Mouse (Mus musculus): Measurements from ENCODE around the gene Stra6l. TPM values are rescaled to one million over a fixed set of nuclear protein-coding genes. Genes with fewer than 3 reads are reported as not detected.

Gene Stra6l
- total and polyA plus RNA-seq, 3 experiments: 0.06 TPM; not detected in 2

DNA sequence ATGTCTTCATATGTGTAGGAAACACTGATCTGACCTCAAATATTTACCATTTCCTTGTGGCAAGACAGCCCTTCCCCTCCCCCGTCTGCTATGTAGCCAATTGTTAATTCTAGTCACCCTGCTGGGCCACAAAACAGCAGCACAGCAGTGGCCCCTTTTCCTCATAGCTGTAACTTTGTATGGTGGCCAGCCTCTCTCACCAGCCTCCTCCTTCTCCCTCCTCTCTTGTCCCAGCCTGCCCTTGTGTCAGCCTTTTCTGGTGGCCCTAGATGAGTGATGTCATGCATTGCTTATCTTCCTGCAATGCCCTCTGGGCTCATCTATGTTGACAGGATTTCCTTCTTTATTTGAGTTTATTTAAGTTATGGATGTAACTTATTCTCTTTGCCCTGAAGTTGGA is 955 bp downstream of the Stra6l start:
- H3K4me3 ChIP-seq: no peak overlapping the region
- no peaks in the 10 kb centered on the region for H3K36me3 ChIP-seq (ENCODE audit: control insufficient read depth, insufficient read depth, low read length)
- H3K27me3 ChIP-seq (ENCODE audit: control insufficient read depth, insufficient read depth, low read length): no peaks in the 10 kb centered on the region
- 54% methylated on average over 1 of the region's 1 CpGs for WGBS
- no peak for DNase-seq
- H3K79me2 ChIP-seq (replicated peaks; ENCODE audit: control insufficient read depth, insufficient read depth, low read length): no peaks in the 10 kb centered on the region
- intact Hi-C loops (cut with DNase I): loop anchor here (2.0 kb wide), 1 partner anchor 15 kb away; no protein-coding TSS in a partner anchor
- no peaks in the 10 kb centered on the region for H3K4me1 ChIP-seq (ENCODE audit: control insufficient read depth, insufficient read depth, low read length)
- no peak overlapping the region for H3K9ac ChIP-seq (ENCODE audit: low read depth, low read length)
- TF ChIP-seq EP300 (IDR thresholded peaks at IDR 0.05; ENCODE audit: insufficient read depth, low read depth, low read length) (no peak), POLR2A (IDR thresholded peaks at IDR 0.05; ENCODE audit: insufficient read depth, low read depth, low read length) (no peak), CTCF (IDR thresholded peaks at IDR 0.05) (no peak)
- no peak overlapping the region for H3K27ac ChIP-seq

DNA sequence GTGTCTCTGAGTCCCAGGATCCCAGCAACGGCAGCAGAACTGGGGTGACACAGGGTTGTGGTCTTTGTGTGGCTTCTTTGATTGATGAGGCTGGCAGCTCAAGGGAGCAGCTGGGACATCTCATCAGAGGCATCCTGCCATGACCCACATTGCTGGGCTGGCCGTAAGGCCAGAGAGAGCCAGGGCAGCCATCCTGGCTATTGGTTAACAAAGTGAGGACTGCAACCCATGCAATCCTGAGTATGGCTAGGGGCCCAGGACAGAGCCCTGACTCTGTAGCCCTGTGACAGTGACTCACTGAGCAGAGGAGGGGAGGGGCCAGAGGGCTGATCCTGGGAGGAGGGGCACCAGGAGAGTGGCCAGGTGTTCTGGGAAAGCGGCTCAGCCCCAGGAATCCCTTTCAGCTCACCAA is 3.2 kb downstream of the Stra6l start:
- intact Hi-C loops (cut with DNase I): loop anchor here (5.0 to 10.0 kb wide), 2 partner anchors 64 to 837 kb away; partner anchors contain the start of genes Polr1e and Zbtb5
- no peak overlapping the region for H3K27ac ChIP-seq

DNA sequence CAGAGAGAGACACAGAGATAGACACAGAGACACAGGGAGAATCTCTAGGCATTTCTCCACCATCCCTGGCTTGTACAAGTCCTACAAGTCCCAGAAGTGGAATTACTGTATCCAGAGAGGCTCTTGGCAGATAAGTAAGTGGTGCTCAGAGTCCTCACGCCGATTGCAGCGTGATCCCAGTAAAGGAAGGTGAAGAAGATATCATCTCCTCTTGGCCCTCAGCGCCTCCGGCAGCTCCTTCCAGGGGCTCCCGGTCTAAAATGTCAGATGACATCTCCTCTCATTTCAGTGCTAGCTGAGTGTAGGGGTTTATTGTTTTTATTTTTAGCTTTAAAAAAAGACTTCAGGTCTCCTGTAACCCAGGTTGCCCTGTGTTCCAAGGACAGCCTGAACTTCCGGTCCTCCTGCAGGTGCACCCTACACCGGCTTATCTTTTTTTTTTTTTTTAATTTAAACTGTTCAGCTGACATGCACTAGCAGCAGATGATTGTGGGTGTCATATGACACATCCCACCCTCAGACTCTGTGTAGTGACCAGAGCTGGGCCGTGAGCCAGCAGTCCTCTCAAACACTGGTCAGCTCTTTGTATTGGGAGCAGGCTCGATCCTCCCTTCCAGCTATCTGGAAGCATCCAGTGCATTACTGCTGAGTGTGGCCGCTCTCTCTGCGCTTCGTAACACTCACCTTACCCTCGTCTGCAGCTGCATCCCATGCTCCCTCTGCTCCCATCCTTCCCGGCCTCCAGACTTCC is 5.2 kb downstream of the Stra6l start:
- DNase-seq: no peak
- H3K27me3 ChIP-seq (ENCODE audit: control insufficient read depth, insufficient read depth, low read length): no peaks in the 10 kb centered on the region
- no peak overlapping the region for H3K9ac ChIP-seq (ENCODE audit: low read depth, low read length)
- intact Hi-C loops (cut with DNase I): loop anchor here (5.0 to 10.0 kb wide), 2 partner anchors 66 to 839 kb away; partner anchors contain the start of genes Polr1e and Zbtb5
- H3K36me3 ChIP-seq (ENCODE audit: control insufficient read depth, insufficient read depth, low read length): no peaks in the 10 kb centered on the region
- no peak overlapping the region for H3K27ac ChIP-seq
- TF ChIP-seq EP300 (IDR thresholded peaks at IDR 0.05; ENCODE audit: insufficient read depth, low read depth, low read length) (no peak), CTCF (IDR thresholded peaks at IDR 0.05) (no peak), POLR2A (IDR thresholded peaks at IDR 0.05; ENCODE audit: insufficient read depth, low read depth, low read length) (no peak)
- no peaks in the 10 kb centered on the region for H3K4me1 ChIP-seq (ENCODE audit: control insufficient read depth, insufficient read depth, low read length)
- WGBS: 39% methylated on average over 15 of the region's 15 CpGs
- no peak overlapping the region for H3K4me3 ChIP-seq
- no peaks in the 10 kb centered on the region for H3K79me2 ChIP-seq (replicated peaks; ENCODE audit: control insufficient read depth, insufficient read depth, low read length)

More for the DNA sequence above, 3.2 kb downstream of the Stra6l start:
- Histone ChIP-seq H3K4me1 (ENCODE audit: control insufficient read depth, insufficient read depth, low read length) (no peaks in the 10 kb centered on the region), H3K79me2 (replicated peaks; ENCODE audit: control insufficient read depth, insufficient read depth, low read length) (no peaks in the 10 kb centered on the region), H3K27me3 (ENCODE audit: control insufficient read depth, insufficient read depth, low read length) (no peaks in the 10 kb centered on the region), H3K4me3 (no peak overlapping the region), H3K36me3 (ENCODE audit: control insufficient read depth, insufficient read depth, low read length) (no peaks in the 10 kb centered on the region), H3K9ac (ENCODE audit: low read depth, low read length) (no peak overlapping the region)
- 51% methylated on average over 3 of the region's 3 CpGs for WGBS
- TF ChIP-seq POLR2A (IDR thresholded peaks at IDR 0.05; ENCODE audit: insufficient read depth, low read depth, low read length): no peak
- no peak for TF ChIP-seq EP300 (IDR thresholded peaks at IDR 0.05; ENCODE audit: insufficient read depth, low read depth, low read length)
- no peak for TF ChIP-seq CTCF (IDR thresholded peaks at IDR 0.05)
- DNase-seq: peak in 1 of 2 experiments; percentile 6

DNA sequence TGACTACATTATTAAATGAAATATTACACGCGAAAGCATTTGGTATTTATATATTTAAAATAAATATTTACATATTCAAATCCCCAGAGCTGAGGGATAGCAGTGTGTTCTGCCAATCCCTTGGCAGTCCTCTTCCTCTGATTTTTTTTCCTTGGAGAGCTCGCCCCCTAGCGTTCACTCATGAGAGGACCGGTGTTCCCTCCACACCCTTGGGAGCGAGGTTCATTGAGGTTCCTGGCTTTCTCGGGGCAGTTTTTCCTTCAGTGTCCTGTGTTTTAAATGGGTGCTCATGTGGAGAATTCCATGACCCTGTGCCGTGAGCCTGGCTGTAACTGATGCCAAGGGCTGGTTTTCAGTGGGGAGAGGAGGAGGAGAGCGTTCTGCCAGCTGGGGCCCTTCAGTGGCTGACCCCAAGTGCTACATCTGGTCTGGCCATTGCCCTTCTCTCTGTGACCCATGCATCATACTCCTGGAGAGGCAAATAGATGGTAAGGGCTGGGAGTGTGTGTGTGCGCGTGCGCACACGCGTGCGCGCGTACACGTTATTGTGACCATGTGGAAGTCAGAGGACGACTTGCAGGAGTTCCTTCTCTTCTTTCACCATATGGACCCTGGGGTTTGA is 7.5 kb downstream of the Stra6l start:
- intact Hi-C loops (cut with DNase I): loop anchor here (1.0 to 10.0 kb wide), 4 partner anchors 441 to 841 kb away; partner anchors contain the start of genes Polr1e and Zbtb5
- Histone ChIP-seq H3K27me3 (ENCODE audit: control insufficient read depth, insufficient read depth, low read length) (no peaks in the 10 kb centered on the region), H3K79me2 (replicated peaks; ENCODE audit: control insufficient read depth, insufficient read depth, low read length) (no peaks in the 10 kb centered on the region), H3K4me1 (ENCODE audit: control insufficient read depth, insufficient read depth, low read length) (no peaks in the 10 kb centered on the region), H3K4me3 (no peak overlapping the region), H3K27ac (no peak overlapping the region), H3K9ac (ENCODE audit: low read depth, low read length) (no peak overlapping the region), H3K36me3 (ENCODE audit: control insufficient read depth, insufficient read depth, low read length) (no peaks in the 10 kb centered on the region)
- peak; percentile 95 for TF ChIP-seq CTCF (IDR thresholded peaks at IDR 0.05)
- TF ChIP-seq EP300 (IDR thresholded peaks at IDR 0.05; ENCODE audit: insufficient read depth, low read depth, low read length): no peak
- TF ChIP-seq POLR2A (IDR thresholded peaks at IDR 0.05; ENCODE audit: insufficient read depth, low read depth, low read length): no peak
- DNase-seq: peak; percentile 58 to 77
- WGBS: 48% methylated on average over 19 of the region's 19 CpGs

GRCm38 (mm10) chr4:45861160-45861559 is 12.7 kb downstream of the Stra6l start:
- H3K79me2 ChIP-seq (replicated peaks; ENCODE audit: control insufficient read depth, insufficient read depth, low read length): no peaks in the 10 kb centered on the region
- no peak for DNase-seq
- H3K27ac ChIP-seq: no peak overlapping the region
- WGBS: 53% methylated on average over 5 of the region's 5 CpGs
- H3K9ac ChIP-seq (ENCODE audit: low read depth, low read length): no peak overlapping the region
- H3K4me1 ChIP-seq (ENCODE audit: control insufficient read depth, insufficient read depth, low read length): no peaks in the 10 kb centered on the region
- intact Hi-C loops (cut with DNase I): no loop called here
- no peaks in the 10 kb centered on the region for H3K27me3 ChIP-seq (ENCODE audit: control insufficient read depth, insufficient read depth, low read length)
- H3K4me3 ChIP-seq: no peak overlapping the region
- no peak for TF ChIP-seq EP300 (IDR thresholded peaks at IDR 0.05; ENCODE audit: insufficient read depth, low read depth, low read length)
- TF ChIP-seq CTCF (IDR thresholded peaks at IDR 0.05): no peak
- no peak for TF ChIP-seq POLR2A (IDR thresholded peaks at IDR 0.05; ENCODE audit: insufficient read depth, low read depth, low read length)
- no peaks in the 10 kb centered on the region for H3K36me3 ChIP-seq (ENCODE audit: control insufficient read depth, insufficient read depth, low read length)

DNA sequence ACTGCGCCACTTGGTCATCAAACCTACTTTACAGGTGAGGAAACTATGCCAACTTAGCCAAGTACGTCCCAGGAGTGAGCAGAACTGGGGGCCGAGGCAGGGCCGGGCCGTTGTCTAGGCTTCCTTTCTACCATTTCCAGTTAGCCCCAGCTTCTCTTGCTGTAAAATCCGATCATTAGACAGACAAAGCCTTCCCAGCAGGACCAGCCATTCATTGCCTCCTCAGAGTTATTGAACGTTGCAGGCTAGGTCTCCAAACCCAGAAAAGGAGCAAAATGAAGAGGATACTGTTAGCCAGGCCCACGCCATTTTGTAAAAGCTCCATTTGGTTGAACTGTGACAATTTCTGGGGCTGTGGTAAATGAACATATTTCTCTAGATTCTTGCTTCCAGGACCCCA is 19.0 kb downstream of the Stra6l start:
- Histone ChIP-seq H3K79me2 (replicated peaks; ENCODE audit: control insufficient read depth, insufficient read depth, low read length) (no peaks in the 10 kb centered on the region), H3K4me3 (no peak overlapping the region), H3K27ac (no peak overlapping the region), H3K27me3 (ENCODE audit: control insufficient read depth, insufficient read depth, low read length) (no peaks in the 10 kb centered on the region), H3K9ac (ENCODE audit: low read depth, low read length) (no peak overlapping the region), H3K36me3 (ENCODE audit: control insufficient read depth, insufficient read depth, low read length) (no peaks in the 10 kb centered on the region), H3K4me1 (ENCODE audit: control insufficient read depth, insufficient read depth, low read length) (no peaks in the 10 kb centered on the region)
- intact Hi-C loops (cut with DNase I): no loop called here
- DNase-seq: no peak
- 90% methylated on average over 8 of the region's 8 CpGs for WGBS
- TF ChIP-seq CTCF (IDR thresholded peaks at IDR 0.05): no peak
- TF ChIP-seq EP300 (IDR thresholded peaks at IDR 0.05; ENCODE audit: insufficient read depth, low read depth, low read length): no peak
- TF ChIP-seq POLR2A (IDR thresholded peaks at IDR 0.05; ENCODE audit: insufficient read depth, low read depth, low read length): no peak

All from heart, adult 2 months (tissue).